Mouse (Mus musculus) thymus, postnatal 10 days (tissue): ENCODE data around the gene Adamtsl1.

Experiments
- DNase-seq, 2 experiments: peaks; one replicate each; pipeline ENCODE4 v3.0.0; 2021; ENCODE audit warnings: low spot score in 2 of 2

The Adamtsl1 gene

GRCm38 (mm10) chr4:85801805-85802204 is 287.8 kb downstream of the Adamtsl1 start:
- peak in 1 of 2 experiments; percentile 40 for DNase-seq

DNA sequence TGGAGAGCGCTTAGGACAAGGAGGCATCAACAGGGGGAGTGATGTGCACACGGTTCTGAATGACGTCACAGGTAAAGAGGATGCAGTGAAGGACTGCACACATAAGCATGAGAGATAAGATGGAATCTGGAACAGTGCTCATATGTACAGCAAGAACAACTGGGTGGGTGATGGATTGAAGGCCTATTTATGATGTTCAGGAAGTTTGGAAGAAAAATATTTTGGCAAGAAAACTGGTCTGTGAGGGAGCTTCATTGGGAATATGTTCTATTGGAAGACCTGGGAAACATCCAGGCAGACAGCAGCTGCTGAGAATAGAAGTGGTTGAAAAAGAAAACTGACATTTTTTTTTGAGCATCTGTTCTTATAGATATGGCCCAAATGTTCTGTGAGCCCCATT is 300.4 kb downstream of the Adamtsl1 start:
- DNase-seq = no peak

- no peak for DNase-seq
These were observed 304.5 kb downstream of the Adamtsl1 start for GRCm38 (mm10) chr4:85818504-85818903.

DNA sequence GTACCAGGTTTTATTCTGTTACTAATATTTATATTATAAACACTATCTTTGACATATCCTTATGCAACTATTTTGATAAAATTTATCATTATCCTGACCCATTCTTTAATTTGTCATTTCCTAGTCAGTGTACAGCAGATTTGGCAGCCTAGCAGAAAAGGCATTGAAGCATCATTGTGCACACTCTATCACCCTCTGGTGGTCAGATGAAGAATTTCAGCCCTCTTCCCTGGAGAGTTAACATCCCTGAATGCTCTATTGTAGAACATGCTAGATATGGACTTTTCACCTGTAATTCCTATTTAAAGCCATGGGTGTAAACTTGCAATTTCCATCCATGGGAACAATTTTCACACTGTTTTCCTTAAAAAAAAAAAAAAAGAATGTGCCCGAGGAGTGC is 305.2 kb downstream of the Adamtsl1 start:
- peak in 1 of 2 experiments; percentile 5 for DNase-seq

GRCm38 (mm10) chr4:85819921-85820320 is 305.9 kb downstream of the Adamtsl1 start:
- DNase-seq = no peak

GRCm38 (mm10) chr4:85823952-85824704 is 310.2 kb downstream of the Adamtsl1 start:
- no peak for DNase-seq

DNA sequence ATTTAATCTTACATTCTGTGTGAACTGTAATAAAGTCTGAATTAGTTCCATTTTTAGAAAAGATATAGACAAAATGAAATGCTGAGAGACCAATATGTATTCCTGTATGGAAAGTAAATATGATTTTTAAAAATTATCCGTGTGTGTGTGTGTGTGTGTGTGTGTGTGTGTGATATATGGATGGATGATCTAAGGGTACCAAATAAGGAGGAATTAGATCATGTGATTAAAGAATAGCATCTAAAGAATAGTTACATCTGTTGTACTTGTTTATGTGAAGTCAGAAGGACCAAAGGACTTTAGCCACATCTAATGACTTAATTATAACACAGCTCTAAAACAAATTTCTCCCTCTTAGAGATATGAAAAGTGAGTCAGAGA is 310.7 kb downstream of the Adamtsl1 start:
- DNase-seq = no peak

GRCm38 (mm10) chr4:85837058-85837457 is 323.1 kb downstream of the Adamtsl1 start:
- DNase-seq = no peak

GRCm38 (mm10) chr4:85837532-85837965 is 323.6 kb downstream of the Adamtsl1 start:
- DNase-seq = no peak

DNA sequence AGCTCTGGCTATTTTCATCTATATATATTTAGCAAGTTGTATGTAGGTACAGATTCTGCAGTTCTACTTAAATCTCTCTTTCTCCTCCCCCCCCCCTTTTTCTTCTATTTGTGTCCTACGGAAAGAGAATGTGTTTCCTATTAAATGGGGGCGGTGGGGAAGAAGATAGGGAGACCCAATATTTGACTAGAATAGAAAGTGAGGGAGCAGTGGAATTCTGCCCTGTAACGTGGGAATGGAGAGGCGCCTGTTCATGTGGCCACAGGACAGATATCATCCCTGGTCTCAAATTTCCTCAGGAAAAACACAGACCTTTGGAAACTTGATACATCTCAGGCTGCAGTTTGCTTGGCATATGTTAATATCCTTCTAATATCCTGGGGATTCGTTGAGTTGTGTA is 324.1 kb downstream of the Adamtsl1 start:
- DNase-seq = no peak

- DNase-seq = no peak
These were observed 328.1 kb downstream of the Adamtsl1 start for GRCm38 (mm10) chr4:85842113-85842512.

- DNase-seq = no peak
These were observed 330.4 kb downstream of the Adamtsl1 start for GRCm38 (mm10) chr4:85844381-85844780.

- no peak for DNase-seq
These were observed 332.0 kb downstream of the Adamtsl1 start for GRCm38 (mm10) chr4:85845931-85846330.

DNA sequence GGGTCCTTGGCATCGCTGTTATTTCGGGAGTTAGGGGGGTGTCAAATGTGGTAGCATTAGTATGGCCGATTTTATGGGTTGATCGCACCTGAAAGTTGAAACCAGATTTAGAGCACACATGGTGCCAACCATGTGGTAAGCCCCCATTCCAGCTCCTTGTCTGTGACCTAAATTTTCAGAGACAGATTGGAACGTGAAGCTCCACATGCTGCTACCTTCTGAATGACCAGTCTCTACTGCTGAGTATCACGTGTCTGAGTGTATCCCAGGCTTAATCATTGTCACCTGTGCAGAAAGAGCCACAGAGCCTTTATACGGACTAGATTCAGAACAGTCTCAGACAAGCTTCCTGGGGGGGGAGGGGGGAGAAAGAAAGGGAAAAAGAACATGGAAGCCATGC is 339.4 kb downstream of the Adamtsl1 start:
- no peak for DNase-seq

- no peak for DNase-seq
These were observed 340.5 kb downstream of the Adamtsl1 start for GRCm38 (mm10) chr4:85854507-85854906.

DNA sequence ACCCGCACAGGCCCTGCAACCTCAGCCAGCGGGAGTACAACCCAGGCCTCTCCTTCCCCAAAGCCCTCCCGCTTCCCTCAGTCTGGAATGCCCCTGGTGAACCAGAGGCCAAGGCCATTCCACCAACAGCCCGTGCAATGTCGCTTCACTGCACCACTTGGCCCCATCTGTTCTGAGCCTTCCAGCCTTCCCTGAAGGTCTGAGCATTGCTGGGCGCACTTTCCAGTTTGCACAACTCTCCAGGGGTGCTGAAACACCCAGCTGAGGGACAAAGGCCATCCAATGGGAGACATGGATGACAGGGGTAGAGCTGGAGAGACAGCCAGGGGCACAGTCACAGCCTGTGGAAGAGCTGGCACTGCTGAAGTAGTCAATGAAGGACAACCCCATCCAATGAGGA is 365.4 kb downstream of the Adamtsl1 start:
- no peak for DNase-seq

GRCm38 (mm10) chr4:85881318-85881717 is 367.3 kb downstream of the Adamtsl1 start:
- DNase-seq = no peak

GRCm38 (mm10) chr4:85884031-85884430 is 370.1 kb downstream of the Adamtsl1 start:
- no peak for DNase-seq

DNA sequence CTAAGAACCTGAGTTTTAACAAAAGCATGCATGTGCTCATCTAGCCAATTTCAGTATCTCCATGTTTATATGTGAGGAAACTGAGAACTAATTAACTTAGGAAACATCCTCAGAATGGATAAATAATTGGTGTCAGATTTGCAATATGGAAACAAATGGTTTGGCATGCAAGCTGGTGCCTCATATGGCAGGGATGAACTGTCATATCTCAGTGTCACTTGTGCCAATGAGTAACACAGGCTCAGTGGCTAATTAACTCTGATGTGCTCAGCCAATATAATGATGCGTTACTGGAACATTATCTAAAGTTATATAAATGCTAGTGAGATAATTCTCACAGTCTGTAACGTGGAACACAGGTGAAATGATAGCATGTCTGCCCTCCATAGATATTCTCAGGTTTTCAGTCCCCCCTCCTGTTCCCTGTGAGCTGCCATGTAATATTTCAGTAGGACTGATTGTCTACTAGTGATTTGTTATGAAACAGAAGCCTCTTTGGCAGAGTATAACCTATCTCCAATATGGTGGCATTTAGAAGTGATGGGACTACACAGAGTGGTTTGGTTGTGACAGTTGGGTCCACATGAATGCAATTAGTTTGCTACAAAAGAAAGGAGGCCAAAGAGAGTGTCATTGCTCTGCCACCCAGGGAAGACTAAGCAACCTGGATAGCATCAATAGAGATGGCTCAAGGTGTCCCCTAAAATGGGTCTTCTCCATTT is 376.1 kb downstream of the Adamtsl1 start:
- DNase-seq = no peak

DNA sequence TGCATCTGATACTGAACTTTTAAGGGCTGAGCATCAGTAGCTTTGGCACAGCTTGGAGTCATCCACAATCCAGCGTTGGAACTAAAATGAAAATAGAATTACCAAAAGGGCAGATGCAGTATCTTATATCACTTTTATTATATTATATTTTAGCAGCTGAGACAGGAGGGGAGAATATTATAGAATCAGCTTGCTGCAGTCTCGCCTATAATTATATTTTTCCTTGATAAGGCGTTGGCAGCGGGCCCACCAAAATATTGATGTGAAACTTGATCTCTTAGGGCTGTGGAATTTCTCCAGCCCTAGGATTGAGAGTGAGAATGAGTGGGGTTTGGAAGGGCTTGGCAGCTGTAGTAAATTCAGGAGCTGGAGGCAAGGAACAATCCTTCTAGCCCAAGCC is 387.3 kb downstream of the Adamtsl1 start:
- DNase-seq = no peak

DNA sequence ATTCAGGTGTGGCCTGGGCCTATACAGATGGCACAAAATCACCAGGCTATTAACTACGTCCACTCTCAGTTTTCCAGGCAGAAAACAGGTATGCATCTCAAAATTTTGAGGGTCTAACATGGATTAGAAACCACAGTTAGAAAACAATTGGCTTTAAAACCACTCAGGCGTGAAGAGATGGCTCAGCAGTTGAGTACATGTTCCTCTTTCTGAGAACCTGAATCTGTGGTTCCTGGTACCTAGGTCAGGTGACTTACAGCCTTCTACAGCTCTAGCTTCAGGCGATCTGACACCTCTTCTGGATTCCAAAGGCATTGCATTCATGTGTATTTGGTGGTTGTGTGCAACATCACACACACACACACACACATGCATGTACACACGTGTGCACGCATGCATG is 390.2 kb downstream of the Adamtsl1 start:
- DNase-seq = no peak

DNA sequence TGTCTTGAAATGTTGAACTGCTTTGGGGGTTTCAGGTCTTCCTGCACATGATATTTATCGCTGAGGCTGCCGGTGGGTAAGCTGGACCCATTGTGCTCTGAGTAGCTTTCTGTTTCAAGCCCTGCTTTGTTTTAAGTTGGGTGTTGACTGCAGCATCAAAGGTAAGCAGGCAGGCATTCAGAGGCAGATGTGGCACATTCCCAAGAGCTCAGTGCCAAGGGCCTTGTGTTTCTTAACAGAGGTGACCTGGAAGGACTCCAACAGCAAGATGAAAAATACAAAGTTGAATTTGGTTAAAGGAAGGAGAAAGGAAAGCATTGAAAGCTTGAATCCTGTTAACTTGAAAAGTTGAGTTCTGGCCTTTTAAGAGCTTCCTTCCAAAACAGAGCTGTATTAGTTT is 402.1 kb downstream of the Adamtsl1 start:
- DNase-seq = no peak

GRCm38 (mm10) chr4:85918366-85918765 is 404.4 kb downstream of the Adamtsl1 start:
- DNase-seq = no peak
